Mouse (Mus musculus) bone marrow macrophage, adult 2 months (primary cell): ENCODE data around the gene Akap6.
"Not testable (repeated sequence)": the region's sequence is repeated elsewhere in the genome, so short reads cannot be mapped to it uniquely, and the experiment has no call there.

ENCODE experiments used
- CTCF ChIP-seq: IDR thresholded peaks from 2 replicates; pipeline ENCODE4 v1.5.1; 2012; ENCODE audit warnings: low read depth, mild to moderate bottlenecking, low read length, moderate library complexity
- POLR2A ChIP-seq: IDR thresholded peaks from 2 replicates; pipeline ENCODE4 v1.6.1; 2012; ENCODE audit warnings: mild to moderate bottlenecking, low read depth, low read length, borderline replicate concordance

DNA sequence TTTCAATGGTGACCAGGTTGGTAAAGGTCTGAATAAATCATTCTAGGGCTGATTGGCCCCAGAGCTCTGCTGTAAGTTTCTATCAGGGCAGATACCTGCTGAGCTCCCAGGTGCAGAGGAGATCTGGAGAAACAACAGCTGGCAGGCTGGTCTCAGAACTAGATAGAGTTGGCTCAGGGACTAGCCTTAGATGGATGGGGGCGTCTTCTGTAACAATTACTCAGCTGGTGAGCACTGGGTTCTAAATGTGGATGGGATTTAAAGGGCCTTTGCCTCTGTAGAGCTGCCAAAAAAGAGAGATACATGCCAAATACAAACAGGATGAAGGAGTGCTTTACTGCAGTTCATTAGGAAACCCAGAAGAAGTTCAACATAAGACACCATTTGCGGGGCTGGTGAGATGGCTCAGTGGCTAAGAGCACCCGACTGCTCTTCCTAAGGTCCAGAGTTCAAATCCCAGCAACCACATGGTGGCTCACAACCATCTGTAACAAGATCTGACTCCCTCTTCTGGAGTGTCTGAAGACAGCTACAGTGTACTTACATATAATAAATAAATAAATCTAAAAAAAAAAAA is 24.9 kb downstream of the Akap6 start:
- not testable (repeated sequence) for TF ChIP-seq CTCF, POLR2A
